Mouse (Mus musculus): ENCODE measurements at regions not wholly inside any gene's neighbourhood (a gene's known extent, or its start where the extent isn't known, plus 50 kb on each side); places are given as distances from the start of the nearest gene placed in this dataset.
"Not testable (repeated sequence)": the region's sequence is repeated elsewhere in the genome, so short reads cannot be mapped to it uniquely, and the experiment has no call there.

- TF ChIP-seq POLR2A, CTCF (IDR thresholded peaks at IDR 0.05; ENCODE audit: extremely low read depth, insufficient read depth, low read length): not testable (repeated sequence)
Observed at GRCm38 (mm10) chr6:53182131-53182530, 104.9 kb upstream of the Creb5 start.
